Mouse (Mus musculus) spleen, adult 2 months (tissue): ENCODE measurements around the gene Scd3.

ENCODE experiments used
- CTCF ChIP-seq: fragments of 200-500 bp; IDR thresholded peaks from 2 replicates; pipeline ENCODE4 v1.5.1; 2011; ENCODE audit warnings: mild to moderate bottlenecking, inconsistent platforms; ENCODE audit not compliant: insufficient read depth, insufficient read length, insufficient replicate concordance; ENCODE audit errors: extremely low read depth
- POLR2A ChIP-seq: fragments of 200-500 bp; IDR thresholded peaks from 2 replicates; pipeline ENCODE4 v1.6.1; 2011; ENCODE audit warnings: low read depth, low read length, inconsistent platforms

DNA sequence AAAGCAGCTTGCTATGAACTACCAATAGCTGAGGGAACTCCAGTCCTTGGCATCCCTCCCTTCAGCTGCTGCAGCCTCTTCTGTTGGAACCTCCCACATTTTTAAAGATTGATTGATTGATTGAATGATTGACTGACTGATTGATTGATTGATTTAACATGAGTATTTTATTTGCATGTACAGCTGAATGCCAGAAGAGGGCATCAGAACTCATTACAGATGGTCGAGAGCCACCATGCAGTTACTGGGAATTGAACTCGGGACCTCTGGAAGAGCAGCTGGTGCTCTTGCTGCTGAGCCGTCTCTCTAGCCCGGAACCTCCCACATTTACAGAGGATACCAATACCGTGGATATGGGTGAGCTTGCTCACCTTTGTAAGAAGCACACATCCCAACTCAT lies 57.4 kb downstream of the Scd3 start:
- TF ChIP-seq POLR2A (no peak), CTCF (no peak)
